Mouse (Mus musculus): ENCODE results near the gene Ndufa13.

- TF ChIP-seq CTCF (IDR thresholded peaks at IDR 0.05; ENCODE audit: control insufficient read depth, insufficient read depth, insufficient read length), result no peak
- no peak for TF ChIP-seq MAX (IDR thresholded peaks at IDR 0.05)
- TF ChIP-seq USF1 (IDR thresholded peaks at IDR 0.05; ENCODE audit: low read depth), result no peak
- TF ChIP-seq CEBPB (IDR thresholded peaks at IDR 0.05; ENCODE audit: low read depth), result no peak
- TF ChIP-seq MYOG (IDR thresholded peaks at IDR 0.05; ENCODE audit: control insufficient read depth, extremely low read depth, insufficient read length), result no peak
- no peak for TF ChIP-seq MYOD1 (IDR thresholded peaks at IDR 0.05; ENCODE audit: control insufficient read depth, insufficient read length, low read depth)
These were observed 20.2 kb downstream of the Ndufa13 start for GRCm38 (mm10) chr8:69882021-69882756.

All from C2C12 (cell line).